In the genomic region with DNA sequence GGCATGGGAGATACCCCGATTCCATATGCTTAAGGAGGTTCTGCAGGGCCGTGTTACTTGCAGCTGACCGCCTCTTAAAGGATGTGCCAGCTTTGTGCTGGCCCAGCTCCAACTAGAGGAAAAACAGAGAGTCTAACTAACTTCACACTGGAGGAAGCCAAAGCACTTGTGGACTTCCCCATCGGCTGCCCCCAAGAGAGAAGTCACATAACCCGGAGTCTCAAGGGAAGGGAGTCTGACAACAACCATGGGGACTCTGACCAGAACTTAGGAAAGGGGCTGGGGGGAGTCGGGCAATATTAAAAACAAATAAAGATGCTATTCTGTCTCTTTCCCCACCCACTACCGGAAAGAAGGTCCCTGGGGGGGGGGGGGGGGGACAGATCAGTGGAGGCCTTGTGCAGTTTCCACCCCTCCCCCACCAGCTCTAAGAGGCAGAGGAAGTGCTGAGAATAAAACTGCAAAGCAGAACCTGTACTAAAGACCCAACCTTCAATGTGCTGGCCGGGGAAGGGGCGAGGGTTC, we compare ENCODE assay signal across 8 mouse cellular contexts. TPM values are rescaled to one million over a fixed set of nuclear protein-coding genes. Genes with fewer than 3 reads are reported as not detected.
A peak's percentile ranks its signal among the peaks of the same experiment; 100 is the strongest.
DNase-seq lines count a peak whose midpoint lies in the region; ATAC-seq and TF ChIP-seq lines count a peak whose summit lies in the region.

No protein-coding gene starts in this region.

- no peak for TF ChIP-seq POLR2A in liver, adult 2 months (IDR thresholded peaks at IDR 0.05; ENCODE audit: extremely low read depth, insufficient read depth, low read length)
- no peak for TF ChIP-seq POLR2A in brain, embryonic 14.5 days (IDR thresholded peaks at IDR 0.05; ENCODE audit: borderline replicate concordance, extremely low read depth, insufficient read depth, insufficient read length, poor library complexity, severe bottlenecking)

- peak overlapping the region; percentile 96 for H3K27ac ChIP-seq in liver, adult 2 months (replicated peaks; ENCODE audit: insufficient read depth, low read depth, low read length)
- peak overlapping the region; percentile 68 for H3K27ac ChIP-seq in heart, embryonic 15.5 days
- peak overlapping the region; percentile 63 for H3K27ac ChIP-seq in stomach, embryonic 16.5 days (ENCODE audit: low read length)

- peak overlapping the region; percentile 61 for H3K9ac ChIP-seq in liver, adult 2 months (ENCODE audit: low read depth, low read length)
- H3K9ac ChIP-seq in heart, embryonic 15.5 days: 0 out of 2 replicates have a peak overlapping the region, but pooled peaks have one; percentile 16
- 0 out of 2 replicates have a peak overlapping the region, but pooled peaks have one; percentile 5 for H3K9ac ChIP-seq in stomach, embryonic 16.5 days (ENCODE audit: low read length)

- H3K4me3 ChIP-seq in liver, adult 2 months (ENCODE audit: insufficient read depth, low read depth, low read length): no peak overlapping the region
- no peak overlapping the region for H3K4me3 ChIP-seq in heart, embryonic 15.5 days
- H3K4me3 ChIP-seq in stomach, embryonic 16.5 days (replicated peaks; ENCODE audit: low read length): no peak overlapping the region

- H3K9me3 ChIP-seq in heart, embryonic 15.5 days (replicated peaks): no peaks in the 10 kb centered on the region
- H3K9me3 ChIP-seq in stomach, embryonic 16.5 days (replicated peaks; ENCODE audit: control insufficient read depth, low read length): no peaks in the 10 kb centered on the region

- 18% methylated on average over 9 of the region's 9 CpGs for WGBS in liver, adult 2 months
- WGBS in heart, embryonic 15.5 days: 27% methylated on average over 9 of the region's 9 CpGs
- 28% methylated on average over 9 of the region's 9 CpGs for WGBS in stomach, embryonic 16.5 days

- TF ChIP-seq CTCF in liver, adult 2 months (IDR thresholded peaks at IDR 0.05; ENCODE audit: low read depth, low read length): no peak
- TF ChIP-seq CTCF in brain, embryonic 14.5 days (IDR thresholded peaks at IDR 0.05; ENCODE audit: borderline replicate concordance, extremely low read depth, insufficient read depth, insufficient read length): no peak

- H3K79me2 ChIP-seq in liver, adult 2 months (ENCODE audit: control insufficient read depth, insufficient read depth, low read length): peaks cover 49% of the 10 kb centered on the region

- DNase-seq in liver, adult 2 months (ENCODE audit: extremely low read depth, low read depth, low spot score): peak; percentile 62
- DNase-seq in liver: no peak
- peak; percentile 85 for DNase-seq in brain, embryonic 14.5 days (ENCODE audit: low read depth)
- peak; percentile 78 for DNase-seq in kidney, postnatal 10 days
- DNase-seq in lung, postnatal 36 days: peak; percentile 77

- H3K4me2 ChIP-seq in heart, embryonic 15.5 days: peak overlapping the region; percentile 34
- H3K4me2 ChIP-seq in stomach, embryonic 16.5 days (ENCODE audit: low read depth, low read length): peak overlapping the region; percentile 1; the same call in 1 of the 2 replicates

- no peaks in the 10 kb centered on the region for H3K27me3 ChIP-seq in liver, adult 2 months (ENCODE audit: control insufficient read depth, insufficient read depth, low read length)
- H3K27me3 ChIP-seq in heart, embryonic 15.5 days: no peaks in the 10 kb centered on the region
- H3K27me3 ChIP-seq in stomach, embryonic 16.5 days (ENCODE audit: control insufficient read depth, insufficient read depth, low read length): no peaks in the 10 kb centered on the region

- ATAC-seq in heart, embryonic 15.5 days (replicated peaks; ENCODE audit: insufficient number of reproducible peaks, insufficient read depth, low FRiP score, low read depth): no peak
- ATAC-seq in stomach, embryonic 16.5 days (ENCODE audit: insufficient read depth, low FRiP score): peak; percentile 8; the same call in 1 of the 2 replicates
- no peak for ATAC-seq in erythroid progenitor cell, adult 5-6 weeks (replicated peaks; ENCODE audit: low FRiP score, poor library complexity, severe bottlenecking)

- H3K36me3 ChIP-seq in liver, adult 2 months (ENCODE audit: control insufficient read depth, insufficient read depth, low read length): no peaks in the 10 kb centered on the region
- no peaks in the 10 kb centered on the region for H3K36me3 ChIP-seq in heart, embryonic 15.5 days
- no peaks in the 10 kb centered on the region for H3K36me3 ChIP-seq in stomach, embryonic 16.5 days (ENCODE audit: control insufficient read depth, insufficient read depth, low read length)

- peaks cover 56% of the 10 kb centered on the region for H3K4me1 ChIP-seq in liver, adult 2 months (ENCODE audit: control insufficient read depth, insufficient read depth, low read length)
- peaks cover 99% of the 10 kb centered on the region for H3K4me1 ChIP-seq in heart, embryonic 15.5 days (replicated peaks)
- peaks cover 77% of the 10 kb centered on the region for H3K4me1 ChIP-seq in stomach, embryonic 16.5 days (ENCODE audit: control insufficient read depth, insufficient read depth, low read length)

RNA-seq across cellular contexts. Expression of a gene that starts 17.3 kb away (rescaled TPM):
- 4.2 and 7.0 TPM in 2 replicates for total RNA-seq in liver, adult 2 months (2014; rRNA removed)
- polyA plus RNA-seq in liver, adult 2 months (2012; rRNA removed): 10.0 and 13.9 TPM in 2 replicates
- 10.1 and 14.5 TPM in 2 replicates for polyA plus RNA-seq in brain, embryonic 14.5 days (2012; rRNA removed)
- 5.3 and 7.2 TPM in 2 replicates for polyA plus RNA-seq in heart, embryonic 15.5 days (2015; fragmentation: Nextera tagmentation; extraction: Ambion mirVana)
- 6.3 and 6.6 TPM in 2 replicates for polyA plus RNA-seq in stomach, embryonic 16.5 days (2015; fragmentation: Nextera tagmentation; extraction: Ambion mirVana)
- total RNA-seq in erythroid progenitor cell, adult 5-6 weeks (2015; ENCODE audit: low replicate concordance): 3.2 and 6.3 TPM in 2 replicates
- 1.0 and 1.1 TPM in 2 replicates for total RNA-seq in erythroid progenitor cell, adult 5-6 weeks (2017; ENCODE audit: low replicate concordance)

Comparison
In these comparisons a context has a peak if more than half of its experiments do, and no peak if none do; other contexts are left out.
1. H3K9ac ChIP-seq: peak in every context shown above with its lines; median percentile 61 in liver, adult 2 months; 16 in heart, embryonic 15.5 days; 5 in stomach, embryonic 16.5 days.